Mouse (Mus musculus) forebrain, embryonic 13.5 days (tissue): Measurements from ENCODE around the gene Zswim9. TPM values are rescaled to one million over a fixed set of nuclear protein-coding genes. Genes with fewer than 3 reads are reported as not detected.
A peak's percentile ranks its signal among the peaks of the same experiment; 100 is the strongest.
"Not testable (repeated sequence)": the region's sequence is repeated elsewhere in the genome, so short reads cannot be mapped to it uniquely, and the experiment has no call there.

ENCODE experiments used
- ATAC-seq: fragments of 200-750 bp; cut with Nextera tagmentation; 2 replicates; pipeline ENCODE4 v1.8.0; 2017
- H3K27ac ChIP-seq: fragments of 300-500 bp; sonication (generic); 2 replicates; pipeline ENCODE4 v1.5.1; 2015; ENCODE audit warnings: inconsistent platforms, mild to moderate bottlenecking, moderate library complexity
- H3K27me3 ChIP-seq: fragments of 300-500 bp; sonication (generic); 2 replicates; pipeline ENCODE4 v1.6.1; 2015; ENCODE audit warnings: mild to moderate bottlenecking, inconsistent platforms
- H3K36me3 ChIP-seq: fragments of 300-500 bp; sonication (generic); 2 replicates; pipeline ENCODE4 v1.6.1; 2015; ENCODE audit warnings: mild to moderate bottlenecking, inconsistent platforms; ENCODE audit not compliant: poor library complexity, severe bottlenecking
- H3K4me1 ChIP-seq: fragments of 300-500 bp; sonication (generic); 2 replicates; pipeline ENCODE4 v1.6.1; 2015; ENCODE audit warnings: inconsistent platforms
- H3K4me2 ChIP-seq: fragments of 300-500 bp; sonication (generic); 2 replicates; pipeline ENCODE4 v1.6.1; 2015; ENCODE audit warnings: inconsistent platforms, mild to moderate bottlenecking, moderate library complexity
- H3K4me3 ChIP-seq: fragments of 300-500 bp; sonication (generic); 2 replicates; pipeline ENCODE4 v1.5.1; 2015; ENCODE audit warnings: mild to moderate bottlenecking, inconsistent platforms
- H3K9ac ChIP-seq: fragments of 300-500 bp; sonication (generic); 2 replicates; pipeline ENCODE4 v1.6.1; 2015; ENCODE audit warnings: mild to moderate bottlenecking, inconsistent platforms
- H3K9me3 ChIP-seq: fragments of 300-500 bp; sonication (generic); replicated peaks from 2 replicates; pipeline ENCODE4 v1.6.1; 2016; ENCODE audit warnings: inconsistent platforms
- WGBS: fragments of 180-500 bp; shearing (Covaris S2); methylation state at CpG from one replicate; pipeline ENCODE4 v1.1.7; 2015; 5-methylcytosine and 5-hydroxymethylcytosine counted together
- polyA plus RNA-seq: library from polyadenylated mRNA; unstranded; fragments of >200 nt; fragmentation: Nextera tagmentation; extraction: Ambion mirVana; gene quantifications from 2 replicates; pipeline ENCODE4 v1.2.1, GENCODE M21; 2015

The Zswim9 gene
- polyA plus RNA-seq, 1 experiment from 2014 or later: 15.8 TPM

GRCm38 (mm10) chr7:13295256-13295655 lies 16.7 kb upstream of the Zswim9 start:
- Histone ChIP-seq H3K36me3 (peaks cover 99% of the 10 kb centered on the region), H3K4me3 (no peak overlapping the region), H3K9ac (no peak overlapping the region), H3K4me1 (no peaks in the 10 kb centered on the region), H3K27ac (no peak overlapping the region), H3K4me2 (no peak overlapping the region), H3K9me3 (no peaks in the 10 kb centered on the region), H3K27me3 (no peaks in the 10 kb centered on the region)
- ATAC-seq: no peak
- WGBS: 94% methylated on average over 7 of the region's 7 CpGs

DNA sequence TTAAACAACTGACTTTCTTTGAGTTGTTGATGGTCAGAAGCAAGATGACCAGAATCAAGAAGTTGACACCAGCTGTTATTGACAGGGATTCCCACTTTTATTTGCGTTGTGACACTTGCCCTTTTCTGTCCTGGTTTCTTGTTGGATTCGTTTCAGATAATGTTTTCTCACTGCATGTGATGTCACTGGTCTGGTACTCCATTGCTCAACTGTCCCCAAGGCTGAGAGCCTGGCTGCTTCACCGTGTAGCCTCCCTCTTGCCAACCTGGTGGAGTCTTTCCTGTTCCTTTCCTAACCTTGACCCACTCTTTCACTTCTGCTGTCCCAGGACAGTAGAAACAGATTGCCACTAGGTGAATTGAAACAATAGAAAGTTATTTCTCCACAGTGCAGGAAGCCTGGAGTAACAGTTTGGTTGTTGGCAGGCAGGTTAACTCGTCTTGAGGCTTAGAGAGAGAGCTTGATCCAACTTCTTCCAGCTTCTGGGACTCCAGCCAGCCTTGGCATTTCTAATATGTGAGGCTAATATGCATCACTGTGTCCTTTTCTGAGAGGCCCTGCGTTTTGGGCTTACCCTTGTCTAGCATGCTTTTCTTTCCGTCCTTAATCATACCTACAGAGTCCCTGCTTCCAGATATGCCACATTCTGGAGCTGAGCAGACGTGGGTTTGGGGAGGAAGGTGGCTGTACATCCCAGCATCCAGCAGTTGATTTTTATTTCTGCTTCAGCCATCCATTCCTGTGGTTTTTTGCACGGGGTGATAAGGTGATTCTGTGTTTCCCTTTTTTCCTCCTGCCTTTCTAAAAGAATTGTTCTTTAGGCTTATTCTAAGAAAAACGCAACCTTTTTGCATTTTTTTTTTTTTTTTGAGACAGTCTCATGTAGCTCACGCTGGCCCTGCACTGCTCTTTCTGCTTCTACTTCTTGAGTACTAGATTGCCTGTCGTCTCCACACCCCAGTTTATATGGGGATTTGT lies 15.6 kb upstream of the Zswim9 start:
- Histone ChIP-seq H3K9me3 (no peaks in the 10 kb centered on the region), H3K9ac (no peak overlapping the region), H3K4me1 (no peaks in the 10 kb centered on the region), H3K4me2 (no peak overlapping the region), H3K27me3 (no peaks in the 10 kb centered on the region), H3K4me3 (no peak overlapping the region), H3K27ac (no peak overlapping the region), H3K36me3 (peaks cover 99% of the 10 kb centered on the region)
- no peak for ATAC-seq
- WGBS: 87% methylated on average over 11 of the region's 11 CpGs

- Histone ChIP-seq H3K9ac (no peak overlapping the region), H3K27me3 (no peaks in the 10 kb centered on the region), H3K4me1 (no peaks in the 10 kb centered on the region), H3K4me2 (no peak overlapping the region), H3K36me3 (peaks cover 91% of the 10 kb centered on the region), H3K9me3 (no peaks in the 10 kb centered on the region), H3K27ac (no peak overlapping the region), H3K4me3 (no peak overlapping the region)
- WGBS: 87% methylated on average over 2 of the region's 2 CpGs
- ATAC-seq: no peak
Measured at GRCm38 (mm10) chr7:13291370-13291769, 12.8 kb upstream of the Zswim9 start.

GRCm38 (mm10) chr7:13290041-13290675 lies 11.6 kb upstream of the Zswim9 start:
- Histone ChIP-seq H3K27ac (no peak overlapping the region), H3K27me3 (no peaks in the 10 kb centered on the region), H3K4me1 (no peaks in the 10 kb centered on the region), H3K9me3 (no peaks in the 10 kb centered on the region), H3K36me3 (peaks cover 91% of the 10 kb centered on the region), H3K4me2 (no peak overlapping the region), H3K9ac (no peak overlapping the region), H3K4me3 (no peak overlapping the region)
- no peak for ATAC-seq
- WGBS: 90% methylated on average over 1 of the region's 1 CpGs

DNA sequence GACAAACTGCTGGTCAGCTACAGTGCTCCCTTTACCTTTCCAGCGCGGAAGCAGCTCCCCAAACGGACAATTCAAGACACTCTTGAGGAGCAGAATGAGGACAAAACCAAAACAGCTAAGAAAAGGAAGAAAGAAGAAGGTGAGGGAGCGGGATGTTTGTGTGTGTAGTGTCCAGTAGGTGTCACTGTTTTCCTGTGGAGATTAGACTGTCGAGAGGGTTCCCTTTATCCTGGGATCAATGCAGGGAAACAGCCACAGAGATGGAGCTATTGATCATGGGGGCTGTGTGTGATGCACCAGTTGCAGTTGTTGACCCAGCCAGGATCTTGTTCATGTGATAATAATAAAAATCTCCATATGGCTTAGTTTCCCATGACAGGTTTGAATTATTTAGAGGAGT lies 10.1 kb upstream of the Zswim9 start:
- Histone ChIP-seq H3K27me3 (no peaks in the 10 kb centered on the region), H3K9ac (no peak overlapping the region), H3K9me3 (no peaks in the 10 kb centered on the region), H3K27ac (no peak overlapping the region), H3K4me3 (no peak overlapping the region), H3K36me3 (peaks cover 84% of the 10 kb centered on the region), H3K4me2 (no peak overlapping the region), H3K4me1 (no peaks in the 10 kb centered on the region)
- WGBS: 48% methylated on average over 5 of the region's 5 CpGs
- peak; percentile 57; the same call in 1 of the 2 replicates for ATAC-seq

- Histone ChIP-seq H3K36me3 (peaks cover 62% of the 10 kb centered on the region), H3K4me3 (peak overlapping the region; percentile 64), H3K4me2 (peak overlapping the region; percentile 75), H3K4me1 (peaks cover 14% of the 10 kb centered on the region), H3K9ac (peak overlapping the region; percentile 80; the same call in 1 of the 2 replicates)
- not testable (repeated sequence) for ATAC-seq, H3K9me3 ChIP-seq, H3K27ac ChIP-seq, H3K27me3 ChIP-seq
- 3% methylated on average over 15 of the region's 29 CpGs for WGBS
Measured at GRCm38 (mm10) chr7:13278957-13279356, 436 bp upstream of the Zswim9 start.

DNA sequence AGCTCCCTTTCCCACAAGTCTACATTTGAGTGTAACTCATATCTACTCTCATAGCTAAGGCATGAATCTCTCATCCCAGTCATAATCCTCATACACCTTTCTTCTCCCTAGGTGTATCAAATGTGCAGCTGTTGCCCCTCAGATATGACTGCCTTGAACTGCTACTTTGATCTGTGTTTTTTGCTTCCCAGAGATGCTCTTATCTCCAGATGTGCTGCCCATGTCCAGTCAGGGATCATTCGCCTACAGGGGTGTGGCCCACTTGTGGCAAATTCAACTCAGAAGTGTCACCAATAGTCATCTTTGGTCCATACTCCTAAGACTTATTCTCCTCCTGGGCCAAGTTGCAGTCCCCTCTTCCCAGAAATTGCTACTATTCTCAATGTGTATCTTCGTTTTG lies 688 bp downstream of the Zswim9 start:
- H3K27ac ChIP-seq: peak overlapping the region; percentile 84; the same call in 1 of the 2 replicates
- no peak for ATAC-seq
- H3K4me1 ChIP-seq: peaks cover 14% of the 10 kb centered on the region
- H3K27me3 ChIP-seq: no peaks in the 10 kb centered on the region
- 40% methylated on average over 2 of the region's 2 CpGs for WGBS
- H3K4me3 ChIP-seq: peak overlapping the region; percentile 64
- H3K4me2 ChIP-seq: peak overlapping the region; percentile 75
- peaks cover 63% of the 10 kb centered on the region for H3K36me3 ChIP-seq
- H3K9me3 ChIP-seq: no peaks in the 10 kb centered on the region
- peak overlapping the region; percentile 80 for H3K9ac ChIP-seq

- H3K9me3 ChIP-seq: no peaks in the 10 kb centered on the region
- no peak for ATAC-seq
- H3K9ac ChIP-seq: peak within 1 kb of the TSS; percentile 80
- peaks cover 14% of the 10 kb centered on the region for H3K4me1 ChIP-seq
- H3K27me3 ChIP-seq: no peaks in the 10 kb centered on the region
- peak within 1 kb of the TSS; percentile 75 for H3K4me2 ChIP-seq
- peaks cover 56% of the 10 kb centered on the region for H3K36me3 ChIP-seq
- peak within 1 kb of the TSS; percentile 84; the same call in 1 of the 2 replicates for H3K27ac ChIP-seq
- H3K4me3 ChIP-seq: peak within 1 kb of the TSS; percentile 64
- 98% methylated on average over 16 of the region's 16 CpGs for WGBS
Measured at GRCm38 (mm10) chr7:13277081-13277480, 1.4 kb downstream of the Zswim9 start, which contains the start of gene Lig1. Gene Lig1 (plus strand): TSS chr7:13277283.

DNA sequence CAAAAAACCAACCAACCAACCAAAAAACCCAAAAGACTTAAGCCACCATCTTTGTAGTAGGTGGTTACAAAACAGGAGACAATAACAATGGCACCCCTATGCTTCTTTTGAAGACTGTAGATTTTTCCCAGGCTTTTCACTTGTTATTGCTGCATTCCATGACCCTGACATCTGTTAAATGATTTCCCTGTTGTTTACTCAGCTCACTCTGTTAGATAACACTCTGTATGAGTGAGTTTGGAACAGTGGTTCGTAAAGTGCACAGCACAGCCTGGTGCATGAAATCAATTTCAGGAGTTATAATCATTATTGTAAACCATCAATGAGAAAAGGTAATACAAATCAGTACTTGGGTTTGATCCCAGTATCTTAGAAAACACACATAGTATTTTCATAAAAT lies 6.8 kb downstream of the Zswim9 start:
- WGBS: 98% methylated on average over 1 of the region's 1 CpGs
- H3K9me3 ChIP-seq: no peaks in the 10 kb centered on the region

DNA sequence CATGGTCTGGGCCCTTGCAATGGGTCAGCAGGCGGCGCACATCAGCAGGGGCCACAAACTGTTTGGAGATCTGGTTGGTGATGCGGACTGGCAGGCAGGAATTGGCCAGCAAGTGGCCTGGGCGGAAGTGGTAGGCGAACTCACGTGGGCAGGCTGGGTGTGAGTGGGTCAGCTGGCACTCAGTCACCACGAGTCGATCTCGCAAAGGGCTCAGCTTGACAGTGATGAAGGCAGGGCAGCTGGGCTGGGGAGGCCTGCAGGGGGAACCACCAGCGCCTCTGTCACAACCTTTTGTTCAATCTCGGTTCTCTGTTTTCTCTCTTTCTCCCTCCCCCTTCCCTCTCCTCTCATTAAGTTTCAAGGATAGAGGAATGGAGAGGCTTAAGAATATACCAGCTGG lies 9.1 kb downstream of the Zswim9 start:
- Histone ChIP-seq H3K4me3 (no peak overlapping the region), H3K4me1 (peaks cover 3% of the 10 kb centered on the region; the same call in 1 of the 2 replicates), H3K36me3 (peaks cover 18% of the 10 kb centered on the region), H3K9ac (no peak overlapping the region), H3K27ac (no peak overlapping the region), H3K9me3 (no peaks in the 10 kb centered on the region), H3K27me3 (no peaks in the 10 kb centered on the region), H3K4me2 (no peak overlapping the region)
- ATAC-seq: no peak
- 73% methylated on average over 11 of the region's 11 CpGs for WGBS

More for the DNA sequence above, 6.8 kb downstream of the Zswim9 start:
- Histone ChIP-seq H3K27me3 (no peaks in the 10 kb centered on the region), H3K4me3 (no peak overlapping the region), H3K36me3 (peaks cover 37% of the 10 kb centered on the region), H3K4me1 (no peaks in the 10 kb centered on the region), H3K9ac (no peak overlapping the region), H3K4me2 (no peak overlapping the region), H3K27ac (no peak overlapping the region)
- no peak for ATAC-seq

GRCm38 (mm10) chr7:13268749-13269260 lies 9.7 kb downstream of the Zswim9 start:
- Histone ChIP-seq H3K27me3 (no peaks in the 10 kb centered on the region), H3K9me3 (no peaks in the 10 kb centered on the region), H3K36me3 (peaks cover 12% of the 10 kb centered on the region; the same call in 1 of the 2 replicates), H3K27ac (no peak overlapping the region), H3K9ac (no peak overlapping the region), H3K4me3 (no peak overlapping the region), H3K4me1 (peaks cover 4% of the 10 kb centered on the region; the same call in 1 of the 2 replicates), H3K4me2 (no peak overlapping the region)
- WGBS: 90% methylated on average over 4 of the region's 4 CpGs
- ATAC-seq: no peak

DNA sequence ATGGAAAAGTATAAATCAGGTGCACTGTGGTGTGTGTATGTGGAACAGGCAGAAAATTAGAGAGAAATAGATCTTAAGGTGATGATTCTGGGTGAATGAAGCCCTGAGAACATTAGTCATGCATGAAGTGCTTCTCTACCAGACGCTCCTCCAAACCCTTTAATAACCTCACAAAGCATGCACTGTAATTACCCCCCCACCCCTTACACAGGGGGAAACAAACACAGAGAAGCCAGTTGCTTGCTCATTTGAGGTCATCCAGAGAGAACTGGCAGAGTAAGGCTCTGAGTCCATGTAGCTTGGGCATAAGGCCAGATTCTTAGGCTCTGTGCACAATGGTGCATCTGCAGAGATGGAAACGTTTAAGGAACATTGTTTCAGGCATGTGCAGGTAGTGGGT lies 14.1 kb downstream of the Zswim9 start:
- Histone ChIP-seq H3K9me3 (no peaks in the 10 kb centered on the region), H3K4me1 (peaks cover 4% of the 10 kb centered on the region; the same call in 1 of the 2 replicates), H3K4me3 (no peak overlapping the region), H3K36me3 (peaks cover 24% of the 10 kb centered on the region), H3K9ac (no peak overlapping the region), H3K27ac (no peak overlapping the region), H3K4me2 (no peak overlapping the region), H3K27me3 (no peaks in the 10 kb centered on the region)
- WGBS: 29% methylated on average over 2 of the region's 2 CpGs
- ATAC-seq: 0 out of 2 replicates have a peak, but pooled peaks have one; percentile 10
